Mouse (Mus musculus): ENCODE measurements around the gene Vcl.

Gene Vcl

DNA sequence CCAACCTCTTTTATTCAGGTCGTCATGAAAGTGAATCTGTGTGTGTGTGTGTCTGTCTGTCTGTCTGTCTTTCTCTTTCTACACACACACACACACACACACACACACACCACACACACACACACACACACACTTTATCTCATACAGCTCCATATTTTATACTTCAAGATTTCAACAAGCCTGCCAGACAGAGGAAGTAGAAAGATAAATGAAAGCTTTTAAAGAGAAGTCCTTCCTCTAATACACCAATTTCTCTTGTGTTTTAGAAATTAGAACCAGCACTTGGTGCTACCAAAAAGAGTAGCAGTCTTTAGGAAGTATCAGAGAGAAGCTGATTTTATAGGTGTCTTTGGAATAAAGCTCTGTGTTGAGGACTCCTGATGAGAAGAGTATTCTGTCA is 9.7 kb downstream of the Vcl start:
- no peak for DNase-seq (ENCODE audit: low spot score in 2 of 2)

- DNase-seq (ENCODE audit: low spot score in 2 of 2), result no peak
Observed at GRCm38 (mm10) chr14:20945296-20945695, 16.1 kb downstream of the Vcl start.

- DNase-seq (ENCODE audit: low spot score in 2 of 2), result no peak
Observed at GRCm38 (mm10) chr14:20956021-20956420, 26.8 kb downstream of the Vcl start.

DNA sequence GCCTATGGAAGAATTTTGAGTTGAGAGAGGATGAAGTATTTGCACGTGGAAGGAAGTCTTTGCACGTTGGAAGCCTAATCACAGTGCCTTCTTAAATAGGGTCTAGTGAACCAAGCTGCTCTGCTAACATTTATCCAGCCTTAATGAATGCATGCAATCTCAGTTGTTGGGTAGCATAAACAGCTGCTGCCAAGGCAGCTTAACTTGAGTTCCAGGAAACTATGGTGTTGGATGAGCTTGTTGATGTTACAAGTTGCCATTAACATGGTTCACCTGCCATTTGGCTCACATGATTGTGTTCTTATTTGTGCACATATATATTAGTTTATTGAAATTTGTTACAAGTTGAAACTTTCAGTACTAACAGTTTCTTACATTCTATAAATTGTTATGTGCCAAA is 29.8 kb downstream of the Vcl start:
- DNase-seq (ENCODE audit: low spot score in 2 of 2), result no peak

DNA sequence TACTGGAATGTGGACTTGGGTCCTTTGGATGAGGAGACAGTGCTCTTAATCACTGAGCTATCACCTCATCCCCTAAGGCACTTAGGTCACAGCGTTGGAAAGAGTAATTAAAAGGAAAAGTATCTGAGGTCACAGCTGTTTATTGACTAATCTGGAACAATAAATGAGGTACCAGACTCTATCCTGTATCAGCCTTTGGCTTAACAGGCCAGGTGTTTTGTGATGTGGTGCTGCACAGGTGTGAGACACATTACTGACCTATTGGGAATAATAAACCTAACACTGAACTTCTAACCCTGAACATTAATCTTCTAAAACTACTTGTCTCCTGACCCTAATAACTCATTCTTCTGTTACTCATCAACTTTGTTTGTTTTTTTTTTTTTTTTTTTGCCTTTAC is 33.3 kb downstream of the Vcl start:
- DNase-seq (ENCODE audit: low spot score in 2 of 2), result no peak

GRCm38 (mm10) chr14:20962906-20963305 is 33.7 kb downstream of the Vcl start:
- DNase-seq (ENCODE audit: low spot score in 2 of 2), result no peak

GRCm38 (mm10) chr14:20963863-20964262 is 34.7 kb downstream of the Vcl start:
- DNase-seq (ENCODE audit: low spot score in 2 of 2), result no peak

- DNase-seq (ENCODE audit: low spot score in 2 of 2), result no peak
Observed at GRCm38 (mm10) chr14:20964285-20964684, 35.1 kb downstream of the Vcl start.

- DNase-seq (ENCODE audit: low spot score in 2 of 2), result no peak
Observed at GRCm38 (mm10) chr14:20966959-20967670, 37.9 kb downstream of the Vcl start.

DNA sequence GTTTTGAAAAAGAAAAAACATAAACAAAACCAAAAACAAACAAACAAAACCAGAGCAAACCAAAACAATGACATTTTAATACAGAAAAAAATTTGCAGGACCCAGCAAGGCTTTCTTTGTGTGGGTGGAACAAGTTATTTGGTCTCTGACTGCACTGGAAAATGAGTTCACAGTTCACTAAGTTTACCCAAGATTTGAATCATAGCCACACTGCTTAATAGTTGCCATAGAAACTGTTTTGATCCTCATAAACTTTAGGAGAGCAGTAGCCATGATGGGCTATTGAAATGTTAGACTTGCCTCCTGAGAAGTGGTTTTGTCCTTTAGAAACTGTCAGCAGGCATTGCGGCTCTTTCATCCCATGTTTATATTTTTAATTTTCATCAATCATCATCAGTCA is 39.9 kb downstream of the Vcl start:
- DNase-seq (ENCODE audit: low spot score in 2 of 2), result no peak

GRCm38 (mm10) chr14:20970389-20970788 is 41.2 kb downstream of the Vcl start:
- DNase-seq (ENCODE audit: low spot score in 2 of 2), result no peak

DNA sequence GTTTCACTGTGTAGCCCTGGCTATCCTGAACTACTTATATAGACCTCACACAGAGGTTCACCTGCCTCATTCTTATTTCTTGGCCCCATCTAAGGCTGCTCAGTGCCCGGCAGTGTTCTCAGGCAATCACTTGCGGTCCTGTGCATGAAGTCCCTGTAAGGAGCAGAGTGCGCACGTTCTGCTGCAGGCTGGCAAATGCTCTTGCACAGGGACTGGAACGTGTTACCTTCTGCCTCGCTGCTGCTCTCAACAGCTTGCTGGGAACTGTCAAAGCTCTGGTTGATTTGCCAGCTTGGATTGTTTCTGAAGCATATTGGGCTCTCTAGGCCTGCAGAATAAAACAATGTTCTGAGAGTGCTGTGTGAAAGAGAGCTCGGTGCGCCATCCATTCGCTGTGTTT is 41.7 kb downstream of the Vcl start:
- DNase-seq (ENCODE audit: low spot score in 2 of 2), result no peak

- DNase-seq (ENCODE audit: low spot score in 2 of 2), result no peak
Observed at GRCm38 (mm10) chr14:20973821-20974220, 44.6 kb downstream of the Vcl start.

DNA sequence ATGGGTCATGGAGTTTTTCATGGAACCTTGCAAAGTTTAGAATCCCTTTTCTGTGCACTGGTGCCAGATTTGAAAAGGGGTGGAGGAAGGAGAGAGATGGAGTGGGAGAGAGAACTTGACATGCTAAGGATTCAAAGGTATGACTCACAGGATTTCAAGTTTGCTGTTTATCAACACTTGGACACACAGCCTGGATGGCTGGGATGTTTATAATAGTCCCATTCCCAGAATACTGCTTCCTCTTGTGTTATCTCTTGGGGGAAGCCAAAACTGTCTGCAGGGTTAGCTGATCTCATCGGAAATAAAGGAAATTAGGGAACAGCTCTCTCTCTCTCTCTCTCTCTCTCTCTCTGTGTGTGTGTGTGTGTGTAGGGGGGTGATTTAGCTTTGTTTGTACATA is 47.5 kb downstream of the Vcl start:
- no peak for DNase-seq (ENCODE audit: low spot score in 2 of 2)

GRCm38 (mm10) chr14:20977726-20978125 is 48.5 kb downstream of the Vcl start:
- DNase-seq (ENCODE audit: low spot score in 2 of 2), result no peak

DNA sequence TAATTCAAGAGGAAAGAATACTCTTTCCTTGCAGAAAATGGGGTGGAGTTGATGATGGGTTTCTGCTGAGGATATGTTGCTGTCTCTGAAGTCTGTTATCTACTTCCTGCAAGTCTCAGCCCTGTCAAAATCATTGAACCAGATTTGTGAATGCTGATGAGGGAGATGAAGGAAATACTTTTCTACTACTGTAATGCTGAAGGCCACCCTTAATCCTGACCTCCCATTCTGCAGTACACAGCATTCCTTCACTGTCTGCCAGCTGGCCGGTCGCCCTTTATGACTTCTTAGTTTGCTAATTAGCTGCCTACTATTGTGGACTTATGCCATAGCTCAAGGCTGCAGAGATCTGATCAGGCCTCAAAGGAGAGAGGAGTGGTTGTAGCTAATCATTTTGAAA is 54.6 kb downstream of the Vcl start:
- DNase-seq (ENCODE audit: low spot score in 2 of 2), result no peak

- DNase-seq (ENCODE audit: low spot score in 2 of 2), result no peak
Observed at GRCm38 (mm10) chr14:20985482-20985881, 56.3 kb downstream of the Vcl start.

- DNase-seq (ENCODE audit: low spot score in 2 of 2), result no peak
Observed at GRCm38 (mm10) chr14:20991492-20991891, 62.3 kb downstream of the Vcl start.

DNA sequence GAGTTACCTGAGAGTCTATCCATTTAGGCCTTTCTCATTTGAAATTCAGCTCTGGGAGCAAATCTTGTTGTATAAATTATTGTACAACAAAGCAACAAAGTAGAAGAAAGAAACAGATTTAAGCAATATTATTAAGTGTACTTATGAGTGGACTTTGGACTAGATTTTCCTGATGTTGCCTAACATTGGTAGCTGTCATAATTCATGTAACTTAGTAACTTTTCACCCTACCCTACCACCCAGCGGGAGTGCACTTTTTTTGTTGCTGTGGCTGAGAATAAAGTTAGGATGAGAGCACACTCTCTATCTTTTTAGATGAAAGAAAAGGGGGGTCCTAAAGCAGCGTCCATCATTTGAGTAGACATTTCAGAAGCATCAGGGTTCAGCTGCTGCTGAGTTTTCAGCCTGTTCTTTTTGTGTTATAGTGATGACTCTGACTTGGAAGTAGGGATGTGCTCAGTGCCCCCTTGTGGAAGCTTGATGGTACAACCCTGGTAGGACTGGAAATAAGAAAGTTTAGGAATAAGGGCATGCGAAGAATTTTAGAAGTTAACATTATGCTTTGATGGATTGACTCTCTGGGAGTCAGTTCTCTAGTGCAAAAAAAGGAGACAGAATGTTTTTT is 64.0 kb downstream of the Vcl start:
- DNase-seq (ENCODE audit: low spot score in 2 of 2), result peak; percentile 2 to 16

DNA sequence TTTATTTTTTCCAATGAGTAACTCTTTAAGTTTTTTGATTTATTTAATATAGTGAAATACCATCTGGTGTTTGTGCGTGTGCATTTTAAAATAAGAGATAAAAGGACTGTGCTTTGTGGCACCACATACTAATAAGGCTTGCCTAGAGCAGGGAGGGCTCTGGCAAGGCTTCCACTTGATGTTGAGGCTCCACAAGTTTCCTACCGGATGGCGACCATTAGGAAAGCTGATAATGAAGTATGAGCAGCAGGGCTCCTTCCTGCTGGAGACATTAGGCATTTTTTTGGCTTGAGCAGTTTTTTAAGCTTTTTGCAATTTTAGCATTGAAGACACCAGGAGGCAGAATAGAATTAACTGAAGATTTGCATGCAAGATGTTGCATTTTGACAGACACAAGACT is 65.3 kb downstream of the Vcl start:
- DNase-seq (ENCODE audit: low spot score in 2 of 2), result no peak

DNA sequence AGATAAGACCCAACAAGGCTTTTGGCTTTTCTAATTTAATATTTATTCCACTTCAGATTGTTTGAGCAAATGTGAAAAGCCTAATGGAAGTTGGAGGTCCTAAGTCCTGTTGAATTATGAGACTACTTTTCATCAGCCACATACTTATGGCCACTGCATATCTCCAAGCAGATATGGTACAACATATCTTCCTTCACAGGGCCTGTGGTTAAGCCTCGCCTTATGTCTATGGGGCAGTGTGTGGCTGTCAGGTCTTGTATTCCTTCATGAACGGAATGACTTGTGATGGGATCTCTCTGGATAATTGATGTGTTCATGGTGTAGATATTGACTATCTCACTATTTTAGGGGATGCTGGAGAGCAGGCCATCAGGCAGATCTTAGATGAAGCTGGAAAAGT is 66.3 kb downstream of the Vcl start:
- DNase-seq (ENCODE audit: low spot score in 2 of 2), result no peak

DNA sequence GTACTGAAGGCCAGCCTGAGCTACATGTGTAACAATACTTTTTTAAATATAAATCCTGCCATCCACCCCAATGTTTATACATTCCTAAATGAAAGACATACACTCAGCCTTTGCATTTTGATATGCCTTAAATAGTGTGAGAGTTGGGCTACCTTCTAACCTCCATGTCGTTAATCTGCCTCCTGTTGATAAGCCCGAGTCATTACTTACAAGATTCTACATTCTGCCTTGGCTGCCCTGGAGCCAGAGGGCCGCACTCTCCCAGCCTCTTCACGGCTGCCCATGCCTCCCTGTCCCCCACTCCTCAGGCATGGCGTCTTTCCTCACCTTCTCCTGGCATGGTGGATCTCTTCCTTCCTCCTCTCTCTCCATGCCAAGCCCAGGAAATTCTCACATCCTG is 67.2 kb downstream of the Vcl start:
- DNase-seq (ENCODE audit: low spot score in 2 of 2), result no peak

DNA sequence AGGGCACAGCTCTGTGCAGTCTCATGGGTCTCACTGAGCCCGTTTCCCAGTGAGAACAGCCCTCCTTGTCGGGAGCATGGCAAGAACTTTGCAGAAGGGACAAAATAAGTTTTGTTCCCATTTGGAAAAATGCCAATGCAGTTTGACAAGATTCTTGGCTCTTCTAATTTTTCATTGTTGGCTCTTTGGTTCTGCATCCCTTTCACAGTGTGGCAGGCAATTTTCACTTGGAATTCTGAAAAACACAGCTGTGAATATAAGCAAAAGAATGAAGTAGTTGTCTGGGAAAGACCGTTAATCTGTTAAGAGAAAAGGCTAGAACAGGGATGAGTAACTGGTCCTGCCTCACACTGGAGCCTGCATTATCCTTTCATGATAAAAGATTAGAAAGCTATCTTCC is 68.3 kb downstream of the Vcl start:
- DNase-seq (ENCODE audit: low spot score in 2 of 2), result no peak

DNA sequence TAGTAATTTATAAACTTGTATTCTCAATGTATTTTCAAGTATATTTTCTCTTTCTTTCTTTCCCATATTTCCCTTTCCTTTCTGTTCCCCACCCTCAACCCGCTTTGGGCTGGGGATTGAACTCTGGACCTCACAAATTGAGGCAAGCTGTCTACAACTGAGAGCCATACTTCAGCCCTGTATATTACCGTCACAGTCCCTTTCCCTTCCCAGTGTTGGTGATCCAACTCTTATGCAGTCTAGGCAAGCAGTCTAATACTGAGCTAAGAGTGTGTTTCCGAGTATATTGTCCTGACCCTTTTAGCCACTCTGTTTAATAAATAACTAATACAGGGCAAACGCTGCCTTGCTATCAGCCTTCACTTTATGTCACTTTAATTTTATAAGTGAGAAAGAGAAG is 70.4 kb downstream of the Vcl start:
- DNase-seq (ENCODE audit: low spot score in 2 of 2), result no peak

Measured in natural killer cell, adult 2 months (primary cell).